Mouse (Mus musculus) lung, postnatal 10 days (tissue): ENCODE measurements at regions not wholly inside any gene's neighbourhood (a gene's known extent, or its start where the extent isn't known, plus 50 kb on each side); places are given as distances from the start of the nearest gene placed in this dataset.
"Not testable (repeated sequence)": the region's sequence is repeated elsewhere in the genome, so short reads cannot be mapped to it uniquely, and the experiment has no call there.

Source experiments
- DNase-seq: peaks from one replicate; pipeline ENCODE4 v3.0.0; 2021

DNA sequence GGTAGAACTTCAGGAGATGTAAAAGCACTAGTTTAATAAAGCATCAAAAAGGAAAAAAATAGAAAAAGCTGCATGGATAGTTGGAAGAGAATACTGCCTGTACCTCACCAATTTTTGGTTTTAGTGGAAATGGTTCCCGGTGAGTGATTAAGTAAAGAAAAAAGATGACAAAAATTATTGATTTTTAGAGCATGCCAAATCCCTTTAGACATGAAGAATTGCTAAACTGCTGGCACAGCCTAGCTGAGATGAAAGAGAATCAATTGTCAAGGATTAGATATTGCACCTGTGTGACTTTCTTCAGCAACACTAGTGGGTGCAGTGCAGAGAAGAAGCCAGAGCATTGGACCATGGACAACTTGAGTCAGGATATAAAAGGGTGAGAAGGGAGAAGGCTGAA, 348.7 kb upstream of the Cpeb2 start:
- DNase-seq, result no peak

DNA sequence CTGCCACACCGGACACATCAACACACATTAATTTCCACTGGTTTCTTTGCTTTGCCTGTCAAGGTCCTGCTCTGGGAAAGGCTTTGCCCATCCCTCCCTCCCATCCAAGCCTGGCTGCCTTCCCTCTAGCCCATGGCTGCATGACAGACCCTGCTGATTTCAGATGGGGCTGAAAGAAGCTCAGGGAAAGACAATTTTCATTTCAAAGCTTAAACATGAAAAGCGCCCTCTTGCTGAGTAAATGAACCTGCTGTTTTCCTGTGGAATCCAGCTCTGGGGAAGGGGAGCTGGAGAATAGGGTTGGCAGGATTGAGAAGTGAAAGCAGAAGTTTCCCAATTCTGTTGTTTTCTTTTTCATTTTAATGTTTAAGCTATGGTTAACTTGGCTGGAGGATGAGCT, 341.1 kb upstream of the Cpeb2 start:
- DNase-seq, result no peak

DNA sequence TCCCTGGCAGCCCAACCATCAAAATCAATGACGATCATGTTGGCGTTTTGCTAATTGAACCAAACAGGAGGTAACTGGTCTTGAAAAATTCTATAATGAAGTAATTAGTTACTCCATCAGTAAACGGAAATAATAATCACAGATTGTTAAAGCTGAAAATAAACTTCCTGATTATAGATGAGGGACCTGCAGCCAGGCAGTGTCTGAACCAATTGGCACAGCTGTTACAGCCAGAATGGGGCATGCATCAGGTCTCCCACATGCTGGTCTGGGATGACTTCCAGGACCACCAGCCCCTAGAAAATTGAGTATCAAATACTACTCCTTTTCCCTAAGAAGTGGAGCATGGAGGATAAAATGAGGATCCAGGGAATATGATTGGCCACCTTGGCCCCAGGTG, 326.8 kb upstream of the Cpeb2 start:
- DNase-seq, result no peak

DNA sequence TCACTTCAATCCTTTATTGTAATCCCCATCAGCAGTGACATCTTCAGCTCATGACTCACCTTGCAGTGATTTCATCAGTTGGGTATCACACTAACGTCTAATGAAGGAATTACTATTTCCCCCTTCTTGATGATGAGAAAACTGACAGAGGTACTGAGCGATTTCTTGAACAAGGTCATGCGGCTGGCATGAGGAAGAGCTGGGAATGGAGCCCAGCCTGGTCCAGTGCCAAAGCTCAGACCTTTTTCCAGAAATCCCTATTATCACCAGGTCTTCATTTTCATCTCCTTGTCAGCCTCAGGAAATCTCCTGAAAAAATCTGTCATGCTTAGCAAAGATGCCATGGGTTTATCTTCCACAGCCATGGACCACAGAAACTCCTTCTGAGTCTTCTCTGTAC, 313.6 kb upstream of the Cpeb2 start:
- no peak for DNase-seq

DNA sequence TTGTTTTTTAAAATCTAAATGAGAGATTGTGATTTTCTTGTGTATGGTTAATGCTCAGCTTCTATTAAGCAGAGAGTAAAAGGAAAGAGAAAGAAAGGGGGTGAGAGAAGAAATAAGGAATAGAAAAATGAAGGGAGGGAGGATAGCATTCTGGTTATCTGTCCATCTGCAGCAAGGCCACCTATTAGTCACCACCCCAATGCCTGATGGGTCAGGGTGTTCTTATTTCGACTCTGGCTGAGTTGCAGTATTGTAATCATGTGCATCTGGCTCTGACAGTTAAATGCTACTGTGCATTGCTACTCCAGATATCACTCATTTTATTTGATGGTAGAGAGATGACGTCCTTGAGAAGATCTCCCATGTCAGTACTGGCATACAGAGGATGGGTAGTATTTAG, 300.9 kb upstream of the Cpeb2 start:
- DNase-seq, result no peak

DNA sequence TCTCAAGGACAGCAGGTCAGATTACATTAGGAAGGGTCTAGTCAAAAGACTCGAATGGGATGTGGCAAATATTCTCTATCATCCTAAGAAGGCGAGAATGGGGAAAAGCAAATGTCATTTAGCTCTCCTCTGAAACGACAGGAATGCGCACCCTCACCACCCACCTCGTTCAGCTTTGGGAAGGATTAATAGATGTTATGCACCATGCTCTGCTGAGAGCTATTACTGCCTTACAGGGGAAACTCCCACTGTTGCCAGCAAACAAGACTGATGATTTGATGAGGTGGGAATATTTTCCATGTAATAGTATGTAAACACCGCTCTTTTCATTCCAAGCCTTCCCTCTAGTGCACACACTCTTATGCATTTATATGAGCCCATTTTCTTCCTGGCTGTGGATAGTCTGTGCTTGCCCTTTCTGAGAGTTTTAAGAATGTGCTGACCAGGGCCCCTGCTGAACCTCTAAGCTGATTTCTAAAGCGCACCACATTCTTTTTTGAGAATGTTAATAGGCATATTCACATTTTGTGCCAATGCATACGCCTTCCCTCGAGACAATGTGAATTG, 273.6 kb upstream of the Cpeb2 start:
- no peak for DNase-seq

DNA sequence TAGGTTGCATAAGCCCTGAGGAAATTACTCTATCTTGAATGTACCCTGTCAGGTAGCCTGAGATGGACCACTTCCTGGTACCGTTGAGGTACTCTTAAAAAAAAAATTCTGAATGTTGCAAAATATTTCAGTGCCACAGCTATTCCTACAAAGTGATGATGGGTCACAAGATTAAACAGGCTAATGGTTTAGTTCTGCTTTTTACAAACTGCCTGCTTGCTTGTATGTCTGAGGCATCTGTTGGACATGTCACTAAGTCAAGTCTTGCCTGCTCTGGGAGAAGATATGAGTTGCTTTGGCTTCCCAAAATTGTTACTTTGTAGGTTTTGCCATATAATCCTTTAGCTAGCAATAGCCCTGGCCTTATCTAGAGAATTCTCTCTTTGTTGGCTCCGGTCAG, 266.0 kb upstream of the Cpeb2 start:
- DNase-seq, result not testable (repeated sequence)

DNA sequence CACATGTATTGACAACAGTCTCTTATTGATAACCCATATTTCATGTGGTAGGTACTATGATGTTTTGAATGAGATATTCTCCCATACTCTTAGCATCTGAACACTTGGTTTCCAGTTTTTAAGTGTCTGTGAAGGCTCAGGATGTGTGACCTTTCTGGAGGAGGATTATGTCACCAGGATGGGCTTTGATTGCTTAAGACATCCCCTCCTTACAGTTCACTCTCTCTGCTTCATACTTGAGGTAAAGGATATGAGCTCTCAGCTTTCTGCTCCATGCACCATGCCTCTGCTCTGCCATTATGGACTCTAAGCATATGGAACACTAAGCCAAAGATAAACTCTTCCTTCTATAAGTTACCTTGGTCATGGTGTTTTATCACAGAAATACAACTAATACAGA, 263.8 kb upstream of the Cpeb2 start:
- DNase-seq, result no peak

DNA sequence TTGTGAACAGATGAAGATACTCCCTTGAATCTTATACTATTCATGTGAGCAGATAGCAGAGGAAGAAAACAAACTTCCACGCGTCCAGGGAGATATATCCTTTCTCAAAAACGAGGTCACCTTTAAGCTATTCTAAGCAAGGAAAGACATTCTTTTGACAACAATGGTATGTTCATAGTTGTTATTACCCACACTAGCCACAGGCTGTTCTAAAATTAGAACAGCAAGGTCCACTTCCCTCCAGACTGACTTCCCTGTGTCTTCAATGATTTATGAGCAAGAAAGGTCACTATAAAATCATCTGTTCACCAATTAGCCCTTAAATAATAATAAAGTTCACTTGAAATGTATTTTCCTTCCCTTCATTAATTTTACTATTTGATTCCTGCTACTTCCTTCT, 263.3 kb upstream of the Cpeb2 start:
- DNase-seq, result no peak

DNA sequence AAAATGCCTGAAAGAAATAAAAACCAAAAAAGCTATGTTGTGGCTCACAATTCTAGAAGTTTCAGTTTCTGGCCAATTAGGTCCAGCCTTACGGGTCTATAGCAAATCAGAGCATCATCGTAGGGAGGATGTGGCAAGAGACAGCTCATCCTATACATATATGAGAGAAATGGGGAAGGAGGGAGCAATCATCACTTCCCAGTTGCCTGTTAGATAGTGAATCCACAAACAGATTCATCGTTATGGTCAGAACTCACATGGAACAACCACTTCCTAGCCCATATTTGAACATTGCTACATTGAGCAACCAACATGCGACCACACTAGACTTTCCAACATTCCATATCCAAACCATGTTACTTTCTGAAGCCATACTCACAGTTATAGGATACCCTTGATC, 255.9 kb upstream of the Cpeb2 start:
- DNase-seq, result no peak

DNA sequence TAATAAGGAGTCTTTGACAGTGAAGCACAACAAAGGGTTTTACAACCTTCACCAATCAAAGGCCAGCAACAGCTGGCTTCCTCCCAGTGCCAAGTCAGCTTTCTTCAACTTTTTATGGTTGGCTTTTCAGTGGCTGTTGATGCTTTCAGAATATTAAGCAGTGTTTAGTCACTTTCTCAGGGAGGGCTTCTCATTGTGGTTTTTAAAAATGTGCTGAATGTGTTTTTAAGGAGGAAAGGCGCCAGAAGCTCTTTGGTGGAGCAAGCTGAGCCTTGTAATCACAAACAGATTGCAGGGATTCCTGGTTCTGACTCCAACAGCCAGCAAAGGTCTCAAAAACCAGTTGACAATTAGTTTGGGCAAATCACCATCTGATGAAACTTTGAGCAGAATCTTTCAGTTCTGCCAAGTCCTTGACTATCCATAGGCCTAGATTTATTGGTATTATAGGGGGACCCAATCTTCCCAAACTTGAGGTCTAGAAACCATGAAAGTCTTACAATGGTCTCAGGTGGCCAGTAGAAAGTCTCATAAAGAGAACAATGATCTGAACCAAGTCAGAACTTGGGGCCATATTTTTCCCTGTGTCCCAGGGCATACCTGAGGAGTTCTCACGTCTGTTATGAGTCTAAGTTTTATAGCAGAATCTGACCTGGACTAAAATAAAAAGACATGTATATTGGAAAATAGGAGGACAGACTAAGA, 251.9 kb upstream of the Cpeb2 start:
- DNase-seq, result no peak

DNA sequence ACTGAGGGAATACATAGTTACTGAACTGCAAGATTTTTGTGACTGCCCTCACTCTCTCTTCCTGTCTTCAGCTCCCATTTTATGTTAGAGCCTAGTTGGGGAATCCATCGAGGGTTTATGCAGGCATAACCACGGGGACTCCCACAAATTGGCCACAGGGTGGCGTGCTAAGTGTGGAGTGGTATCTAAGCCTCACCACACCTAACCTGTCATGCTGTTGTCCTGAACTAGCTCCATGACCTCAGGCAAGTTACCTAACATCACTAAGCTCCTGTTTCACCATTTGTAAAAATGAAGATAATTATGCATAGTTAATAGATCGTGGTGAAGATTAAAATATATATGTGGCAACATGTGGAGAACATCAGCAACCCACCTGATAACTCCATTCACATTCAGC, 246.8 kb upstream of the Cpeb2 start:
- peak; percentile 9 for DNase-seq

DNA sequence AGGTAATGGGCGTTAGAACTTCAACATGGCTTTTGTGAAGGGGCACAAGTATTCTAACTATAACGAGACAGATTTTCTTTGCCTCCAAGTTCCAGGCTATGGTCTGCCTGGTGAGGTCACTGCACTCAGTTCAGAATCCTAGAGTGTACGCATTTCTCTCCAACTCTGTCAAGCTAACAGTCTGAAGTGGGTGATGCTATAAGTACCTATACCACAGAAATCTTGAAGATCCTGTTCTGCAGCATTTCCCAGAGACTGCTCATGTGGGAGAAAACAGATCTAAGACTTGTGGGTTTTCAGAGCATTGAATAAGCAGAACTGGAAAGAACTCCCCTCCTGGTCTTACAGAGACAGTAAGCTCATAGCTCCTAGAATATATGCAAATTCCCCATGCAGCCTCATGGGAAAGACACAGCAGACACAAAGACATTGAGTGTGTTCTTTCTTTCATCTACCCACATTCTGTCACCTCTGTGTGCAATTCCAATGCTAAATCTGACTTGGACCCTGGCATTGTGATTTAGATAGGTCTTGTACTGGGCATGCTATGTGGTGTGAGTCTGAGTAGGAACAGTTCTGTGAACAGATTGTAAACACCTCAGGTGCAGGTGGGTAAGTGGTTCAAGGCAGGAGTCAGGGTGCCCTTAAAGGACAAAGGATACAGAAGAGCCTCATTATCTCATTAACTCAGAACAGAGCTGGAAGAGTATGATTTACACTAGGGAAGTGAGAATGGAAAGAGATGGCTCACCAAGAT, 245.1 kb upstream of the Cpeb2 start:
- peak; percentile 11 for DNase-seq

DNA sequence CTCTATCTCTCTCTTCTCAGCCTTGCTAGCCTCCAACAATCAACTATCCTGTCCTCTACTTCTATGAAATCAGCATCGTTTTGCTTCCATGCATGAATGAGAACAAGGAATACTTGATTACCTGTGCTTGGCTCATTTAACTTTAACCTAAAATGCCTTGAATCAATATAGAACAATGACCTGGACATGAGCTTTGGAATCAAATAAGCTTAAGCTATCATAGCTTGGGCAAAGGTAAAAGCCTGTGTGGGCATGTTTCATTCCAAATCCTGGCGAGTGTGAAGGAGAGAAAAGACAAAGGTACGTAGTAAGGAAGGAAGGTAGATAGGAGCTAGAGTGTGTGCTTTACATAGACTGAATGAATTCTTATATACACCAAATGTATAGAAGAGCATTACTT, 243.7 kb upstream of the Cpeb2 start:
- no peak for DNase-seq

DNA sequence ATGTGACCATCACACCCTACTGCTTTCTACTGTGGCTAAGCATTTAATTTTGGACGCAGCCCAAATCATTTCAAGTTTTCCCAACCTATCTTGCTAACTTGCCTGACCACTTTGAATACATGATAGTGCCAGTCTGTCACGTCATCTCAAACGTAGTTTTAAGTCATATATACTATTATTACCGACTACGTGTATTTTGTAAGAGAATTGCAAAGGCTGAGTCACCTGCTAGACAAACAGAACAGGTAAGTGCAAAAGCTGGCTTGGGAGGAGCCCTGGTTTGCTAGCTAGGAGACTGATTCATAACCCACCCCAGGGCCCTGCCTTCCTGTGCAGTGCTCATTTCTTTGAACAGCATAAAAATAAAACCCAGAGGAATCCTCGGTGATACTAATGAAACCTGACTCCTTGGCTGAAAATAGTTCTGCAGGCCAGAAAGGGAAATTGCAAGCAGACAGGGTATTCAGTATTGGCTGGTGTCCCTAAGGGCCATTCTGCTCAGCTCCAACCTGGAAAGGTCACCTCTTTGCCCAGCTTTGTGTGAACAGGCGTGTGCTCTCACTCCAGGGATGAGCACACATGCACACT, 208.9 kb upstream of the Cpeb2 start:
- DNase-seq, result no peak

DNA sequence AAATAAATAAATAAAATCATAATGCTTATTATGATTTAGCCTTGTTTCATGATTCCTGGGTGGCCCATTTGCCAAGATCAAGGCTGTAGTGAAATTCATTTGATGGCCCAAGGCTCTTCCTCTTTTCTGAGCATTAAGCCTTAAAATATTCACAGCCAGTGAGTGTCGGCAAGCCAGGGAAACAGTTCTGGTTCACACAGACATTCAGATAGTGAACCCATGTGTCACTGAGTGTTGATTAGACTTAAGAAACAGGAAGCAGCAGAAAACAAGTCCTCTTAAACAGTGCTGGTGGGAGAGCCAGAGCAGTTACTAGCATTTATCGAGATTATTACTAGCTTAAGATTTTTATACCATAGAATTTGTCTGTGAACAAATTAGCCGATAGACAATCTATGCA, 201.7 kb upstream of the Cpeb2 start:
- no peak for DNase-seq

DNA sequence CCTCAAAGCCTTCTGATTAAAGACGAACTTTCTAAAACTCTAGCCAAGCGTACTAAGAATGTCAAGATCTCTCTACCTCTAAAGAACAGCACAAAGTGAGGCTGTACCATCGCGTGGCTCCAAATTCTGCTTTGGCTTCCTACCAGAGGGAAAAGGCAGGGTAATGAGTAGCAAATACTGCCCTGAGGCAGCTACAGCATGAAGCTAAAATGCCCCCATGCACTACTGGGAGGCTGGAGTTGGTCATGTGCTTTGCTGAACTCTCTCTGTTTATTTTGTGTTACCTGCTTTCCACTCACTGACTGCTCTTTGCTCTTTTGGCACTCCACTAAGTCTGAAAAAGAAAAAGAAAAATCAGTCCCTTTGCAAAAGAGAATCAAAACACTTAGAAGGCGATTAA, 201.1 kb upstream of the Cpeb2 start:
- DNase-seq, result no peak

DNA sequence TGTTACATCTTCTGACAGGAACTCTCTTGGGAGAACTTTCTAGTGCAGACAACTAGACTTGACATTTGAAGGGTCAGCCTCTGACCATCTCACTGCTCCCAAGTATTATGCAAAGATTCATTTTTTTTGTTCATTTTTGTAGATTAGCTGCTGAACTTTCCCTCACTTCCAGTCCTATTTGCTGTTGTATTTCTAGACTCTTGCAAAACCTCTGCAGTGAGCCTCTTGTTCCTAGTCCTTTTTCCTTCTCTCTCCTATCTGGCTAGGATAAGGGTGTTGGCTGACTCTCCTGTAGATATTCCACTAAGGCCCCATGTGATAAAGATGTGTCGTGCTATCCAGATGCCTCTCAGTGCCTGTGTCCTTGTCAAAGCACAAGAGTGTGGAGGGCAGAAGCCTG, 198.5 kb upstream of the Cpeb2 start:
- DNase-seq, result no peak

DNA sequence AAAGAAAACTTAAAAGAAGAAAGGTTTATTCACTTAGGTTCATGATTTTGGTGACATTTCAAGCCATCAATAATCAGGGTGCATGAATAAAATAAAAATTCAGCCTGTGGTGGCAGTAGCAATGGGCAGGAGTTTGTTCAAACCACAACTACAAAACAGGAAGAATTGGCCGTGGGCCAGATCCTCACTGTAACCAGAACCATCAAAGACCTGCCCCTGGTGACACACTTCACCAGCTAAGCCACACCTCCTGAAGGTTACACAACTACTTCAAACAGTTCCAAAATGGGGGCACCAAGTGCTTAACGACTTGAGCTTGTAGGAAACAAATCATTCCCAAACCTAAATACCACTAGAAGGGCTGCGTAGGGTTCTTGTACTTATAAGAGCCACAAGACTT, 195.4 kb upstream of the Cpeb2 start:
- peak; percentile 22 for DNase-seq

DNA sequence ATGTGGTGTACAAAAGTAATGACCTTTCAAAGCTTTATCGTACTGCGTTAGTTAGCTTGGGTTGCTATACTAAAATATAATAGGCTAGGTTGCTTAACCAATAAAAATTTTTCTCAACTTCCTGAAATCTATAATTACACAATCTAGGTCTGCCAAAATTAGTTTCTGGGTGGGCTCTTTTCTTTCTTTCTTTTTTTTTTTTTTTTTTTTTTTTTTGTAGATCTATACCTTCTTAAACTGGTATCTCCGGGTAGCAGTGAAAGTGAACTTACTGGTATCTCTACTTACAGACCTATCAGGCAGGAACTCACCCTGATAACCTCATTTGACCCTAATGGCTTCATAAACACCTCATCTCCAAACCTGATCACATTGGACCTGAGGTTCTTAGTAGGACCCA, 193.4 kb upstream of the Cpeb2 start:
- DNase-seq, result no peak

DNA sequence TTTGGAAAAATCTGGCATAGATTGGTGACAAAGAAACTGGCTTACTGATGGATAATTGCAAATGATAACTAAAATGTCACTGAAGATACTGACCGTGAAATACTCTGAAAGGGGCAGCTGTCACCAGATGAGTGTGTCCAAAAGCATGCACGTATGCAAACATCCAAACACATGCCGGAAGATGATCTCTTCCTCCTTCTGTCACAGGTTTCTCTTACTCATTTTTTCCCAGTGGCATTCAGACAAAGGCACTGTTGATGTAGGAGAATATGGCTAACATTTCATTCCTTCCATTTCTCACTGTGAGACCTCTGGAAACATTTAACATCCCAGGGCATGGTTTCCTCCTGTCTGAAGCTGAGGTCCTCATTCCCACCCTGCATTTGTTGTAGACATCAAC, 190.4 kb upstream of the Cpeb2 start:
- no peak for DNase-seq

DNA sequence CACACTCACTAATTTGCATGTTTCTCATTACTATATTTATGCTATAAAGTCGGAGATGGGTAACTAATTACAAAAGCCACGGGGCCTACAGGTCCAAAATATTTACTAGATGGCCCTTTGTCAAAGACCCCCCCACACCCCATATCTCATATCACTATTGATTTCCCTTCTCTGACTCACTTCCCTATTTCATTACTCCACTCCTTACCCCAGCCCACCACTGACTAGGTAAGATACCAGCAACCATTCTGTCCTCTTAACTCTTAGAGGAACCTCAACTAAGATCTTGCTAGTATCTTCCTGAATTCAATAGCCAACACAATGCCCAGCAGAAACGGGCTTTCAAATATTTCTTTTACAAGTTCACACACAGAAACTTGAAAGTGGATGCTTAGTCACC, 187.1 kb upstream of the Cpeb2 start:
- no peak for DNase-seq

DNA sequence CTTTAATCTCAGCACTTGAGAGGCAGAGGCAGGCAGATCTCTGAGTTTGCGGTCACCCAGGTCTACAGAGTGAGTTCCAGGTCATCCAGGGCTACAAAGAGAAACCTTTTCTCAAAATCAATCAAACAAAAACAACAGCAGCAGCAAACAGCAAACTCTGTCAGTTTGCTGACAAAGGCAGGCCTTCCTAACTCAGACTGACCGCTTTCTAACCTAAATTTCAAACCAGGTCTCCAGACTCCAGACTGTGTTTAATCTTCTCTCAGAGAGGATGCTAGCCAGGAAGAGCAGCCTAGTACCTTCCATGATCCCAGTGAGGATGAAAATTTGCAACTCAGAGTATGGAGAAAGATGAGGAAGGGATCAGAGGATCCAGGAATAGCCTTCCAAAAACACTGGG, 185.7 kb upstream of the Cpeb2 start:
- DNase-seq, result no peak
